Mouse (Mus musculus) cortical plate, adult 2 months (tissue): Measurements from ENCODE around the gene Slc35b2.

Experiments
- CTCF ChIP-seq: fragments of 200-500 bp; IDR thresholded peaks from 2 replicates; pipeline ENCODE4 v1.5.1; 2011; ENCODE audit warnings: mild to moderate bottlenecking, control low read depth, low read length; ENCODE audit not compliant: insufficient read depth; ENCODE audit errors: extremely low read depth
- POLR2A ChIP-seq: fragments of 200-500 bp; IDR thresholded peaks from 2 replicates; pipeline ENCODE4 v1.6.1; 2011; ENCODE audit warnings: mild to moderate bottlenecking, low read length, control low read depth; ENCODE audit not compliant: insufficient read depth; ENCODE audit errors: extremely low read depth

DNA sequence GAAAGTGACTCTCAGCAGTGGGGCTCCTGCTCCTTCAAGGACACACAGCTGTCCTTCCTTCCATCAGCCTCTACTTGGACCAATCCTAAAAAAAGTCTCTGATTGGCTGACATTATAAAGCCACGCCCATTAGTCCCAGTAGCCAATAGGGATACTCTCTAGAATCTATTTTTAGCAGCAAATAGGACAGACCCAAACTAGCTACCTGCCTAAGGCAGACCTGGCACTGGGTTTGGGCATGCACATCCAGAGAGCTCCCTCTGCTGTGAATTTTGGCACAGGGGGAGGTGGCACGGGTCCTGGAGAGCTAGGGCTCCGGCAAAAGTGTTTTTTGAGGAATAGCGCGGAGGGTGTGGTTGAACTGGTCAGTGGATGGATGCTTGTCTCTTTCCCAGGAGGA lies 37.1 kb upstream of the Slc35b2 start:
- no peak for TF ChIP-seq CTCF
- TF ChIP-seq POLR2A, result no peak
